Mouse (Mus musculus): ENCODE measurements at regions not wholly inside any gene's neighbourhood (a gene's known extent, or its start where the extent isn't known, plus 50 kb on each side); places are given as distances from the start of the nearest gene placed in this dataset.

DNA sequence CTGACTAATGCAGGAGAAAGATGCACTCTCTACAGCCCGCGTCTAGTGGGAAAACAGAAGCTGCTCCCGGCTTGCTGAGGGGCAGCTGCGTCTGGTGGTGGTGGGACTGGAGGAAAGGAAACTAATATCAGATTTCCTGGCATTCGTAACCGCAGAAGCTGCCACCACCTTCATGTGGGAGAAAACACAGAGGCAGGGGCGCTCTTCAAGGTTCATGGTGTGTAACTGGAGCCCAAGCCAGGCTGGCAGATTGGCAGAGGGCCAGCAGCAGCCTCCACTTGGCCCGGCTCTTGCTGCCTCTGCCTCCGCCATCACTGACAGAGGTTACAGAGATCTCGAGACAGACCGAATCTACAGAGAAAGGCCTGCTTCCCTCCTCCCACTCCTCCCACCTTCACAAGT lies 80.7 kb upstream of the Stt3b start:
- TF ChIP-seq EP300 (IDR thresholded peaks at IDR 0.05) (no peak), CTCF (IDR thresholded peaks at IDR 0.05) (no peak)

All from lung, postnatal 0 days (tissue).